Mouse (Mus musculus) Patski (cell line): ENCODE results near the gene Adat1. TPM values are rescaled to one million over a fixed set of nuclear protein-coding genes. Genes with fewer than 3 reads are reported as not detected.
"Not testable (repeated sequence)": the region's sequence is repeated elsewhere in the genome, so short reads cannot be mapped to it uniquely, and the experiment has no call there.

Experiments
- ATAC-seq: fragments of 100-300 bp; one replicate; pipeline ENCODE4 v1.8.0; 2021
- CTCF ChIA-PET: fragments of 350-600 bp; sonication (Branson Sonifier 250); formaldehyde crosslinking; loops from one replicate; lab custom pipeline; 2022; ENCODE audit warnings: inconsistent platforms; lab: Charles Lee
- POLR2A ChIA-PET: fragments of 350-600 bp; sonication (Branson Sonifier 250); formaldehyde crosslinking; loops from one replicate; lab custom pipeline; 2022; ENCODE audit warnings: antibody characterized with exemption, inconsistent platforms; lab: Charles Lee
- DNase-seq: peaks from one replicate; pipeline ENCODE4 v3.0.0-alpha.2; 2011; ENCODE audit warnings: low read depth, low spot score
- H3K27me3 ChIP-seq: fragments of 371-371 bp; one replicate; pipeline ENCODE4 v1.5.1; 2021
- CTCF ChIP-seq: fragments of 100-300 bp; IDR thresholded peaks from one replicate; pipeline ENCODE4 v1.5.1; 2021
- in situ Hi-C: fragments of 300-500 bp; cut with MboI; formaldehyde crosslinking; loops from 3 replicates; pipeline ENCODE4 v1.11.1; 2018; ENCODE audit warnings: low pct_unique_long_range_greater_than_20kb, mixed read lengths
- polyA plus RNA-seq: library from polyadenylated mRNA; unstranded; gene quantifications from one replicate; pipeline ENCODE4 v1.2.3, GENCODE M21; 2021

Gene Adat1
- polyA plus RNA-seq, 1 experiment from 2014 or later = 7.0 TPM

DNA sequence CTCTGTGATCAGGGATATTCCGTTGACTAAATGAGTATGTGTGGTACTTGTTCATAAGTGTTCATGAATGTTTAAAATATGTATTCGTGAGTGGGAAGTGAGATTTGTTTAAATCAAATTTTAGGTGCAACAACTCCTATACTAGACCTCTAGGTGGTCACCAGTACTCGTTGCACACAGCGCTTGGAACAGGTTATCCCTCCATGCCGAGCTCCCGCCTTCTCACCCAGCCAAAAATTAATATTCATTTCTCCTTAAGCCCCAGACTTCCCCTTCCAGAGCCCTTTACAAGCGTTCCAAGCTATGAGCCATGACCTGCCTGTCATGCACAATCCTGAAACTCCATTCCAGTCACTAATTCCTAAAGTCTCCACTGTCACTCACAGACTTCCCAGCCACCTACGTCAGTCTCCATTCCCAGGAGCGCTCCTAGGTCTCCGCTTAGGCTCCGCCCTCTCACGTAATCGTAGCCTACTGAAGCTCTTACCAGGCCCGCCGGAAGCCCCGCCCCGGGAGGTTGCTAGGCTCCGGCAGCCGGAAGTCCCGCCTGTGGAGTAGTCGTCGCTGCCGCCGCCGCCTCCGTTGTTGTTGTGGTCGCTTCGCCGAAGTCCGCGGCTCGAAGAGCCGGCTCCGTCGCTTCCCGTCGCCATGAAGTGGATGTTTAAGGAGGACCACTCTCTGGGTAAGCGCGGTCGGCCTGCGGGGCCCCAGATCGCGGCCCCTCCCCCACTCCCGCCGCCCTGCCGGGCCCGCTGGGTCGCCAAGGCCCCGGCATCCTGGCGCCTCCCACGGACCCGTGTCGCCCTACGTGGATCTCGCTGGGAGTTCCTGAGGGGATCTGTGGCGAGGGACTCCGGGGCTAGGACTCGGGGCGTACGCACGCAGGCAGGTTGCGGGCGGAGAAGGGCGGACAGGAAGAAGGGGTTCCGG is 51.7 kb downstream of the Adat1 start, which contains the start of gene Gabarapl2:
Gene Gabarapl2 (plus strand): TSS at position 533 of the 930 bp plus-strand sequence.
- H3K27me3 ChIP-seq = no peaks in the 10 kb centered on the region
- ATAC-seq (peak; percentile 96), DNase-seq (peak; percentile 75)
- ChIA-PET CTCF (no interaction called here), POLR2A (no interaction called here)
- no peak for TF ChIP-seq CTCF
- in situ Hi-C loops = no loop called here

DNA sequence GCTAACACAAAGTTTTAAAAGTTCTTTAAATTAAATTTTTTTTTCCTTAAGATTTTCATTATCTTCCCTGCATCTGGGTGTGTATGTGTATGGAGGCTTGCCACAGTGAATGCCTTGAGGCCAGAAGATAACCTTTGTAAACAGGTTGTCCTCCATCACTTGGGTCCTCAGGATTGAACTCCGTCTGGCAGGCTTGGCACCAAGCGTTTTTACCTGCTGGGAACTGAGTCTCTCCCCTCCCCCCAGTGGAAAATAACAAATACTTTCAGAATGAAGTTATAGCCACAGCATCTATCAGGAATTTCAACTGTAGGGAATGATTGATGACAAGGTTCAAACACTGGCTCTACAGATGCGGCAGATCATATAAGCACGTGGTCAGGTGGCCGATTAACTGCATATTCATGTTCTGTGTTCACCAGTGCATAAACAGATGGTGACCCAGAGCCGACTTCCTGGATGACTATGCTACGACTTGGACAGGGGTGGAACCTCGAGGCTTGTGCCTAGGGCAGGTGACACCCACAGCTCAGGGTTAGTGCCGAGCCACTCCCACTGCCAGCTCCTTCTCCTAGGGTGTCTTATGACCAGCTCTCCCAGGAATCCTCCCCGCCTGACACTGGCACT is 52.5 kb downstream of the Adat1 start:
- in situ Hi-C loops = loop anchor here (5.0 kb wide), 1 partner anchor 48 kb away; no protein-coding TSS in a partner anchor
- ATAC-seq (peak; percentile 94), DNase-seq (peak; percentile 44)
- CTCF ChIA-PET = no interaction called here
- no peaks in the 10 kb centered on the region for H3K27me3 ChIP-seq
- POLR2A ChIA-PET = no interaction called here
- no peak for TF ChIP-seq CTCF

DNA sequence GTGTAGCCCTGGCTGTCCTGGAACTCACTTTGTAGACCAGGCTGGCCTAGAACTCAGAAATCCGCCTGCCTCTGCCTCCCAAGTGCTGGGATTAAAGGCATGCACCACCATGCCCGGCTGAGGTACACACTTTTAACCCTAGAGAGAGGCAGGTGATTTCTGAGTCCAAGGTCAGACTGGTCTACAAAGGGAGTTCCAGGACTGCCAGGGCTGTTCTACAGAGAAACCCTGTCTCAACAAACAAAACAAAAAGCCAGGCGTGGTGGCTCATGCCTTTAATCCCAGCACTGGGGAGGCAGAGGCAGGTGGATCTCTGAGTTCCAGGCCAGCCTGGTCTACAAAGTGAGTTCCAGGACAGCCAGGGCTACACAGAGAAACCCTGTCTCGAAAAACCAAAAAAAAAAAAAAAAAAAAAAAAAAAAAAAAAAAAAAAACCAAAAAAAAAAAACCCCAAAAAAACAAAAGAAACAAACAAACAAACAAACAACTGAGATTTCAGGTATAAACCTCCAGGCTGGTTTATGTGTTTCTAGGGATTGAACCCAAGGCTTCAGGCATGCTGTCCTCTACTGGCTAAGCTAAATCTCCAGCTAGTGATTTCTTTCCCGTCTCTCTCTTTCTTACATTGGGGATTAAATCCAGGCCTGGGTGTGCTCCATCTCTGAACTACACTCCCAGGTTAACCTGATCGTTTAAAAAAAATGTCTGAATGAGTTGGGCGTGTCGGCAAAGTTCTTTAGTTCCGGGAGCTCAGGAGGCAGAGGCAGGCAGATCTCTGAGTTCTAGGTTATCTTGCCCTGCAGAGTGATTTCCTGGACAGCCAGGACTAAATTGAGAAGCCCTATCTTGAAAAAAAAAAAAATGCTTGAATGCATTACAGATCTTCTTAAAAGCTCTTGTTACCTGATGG is 53.8 kb downstream of the Adat1 start:
- CTCF ChIA-PET, POLR2A ChIA-PET: not testable (repeated sequence)

DNA sequence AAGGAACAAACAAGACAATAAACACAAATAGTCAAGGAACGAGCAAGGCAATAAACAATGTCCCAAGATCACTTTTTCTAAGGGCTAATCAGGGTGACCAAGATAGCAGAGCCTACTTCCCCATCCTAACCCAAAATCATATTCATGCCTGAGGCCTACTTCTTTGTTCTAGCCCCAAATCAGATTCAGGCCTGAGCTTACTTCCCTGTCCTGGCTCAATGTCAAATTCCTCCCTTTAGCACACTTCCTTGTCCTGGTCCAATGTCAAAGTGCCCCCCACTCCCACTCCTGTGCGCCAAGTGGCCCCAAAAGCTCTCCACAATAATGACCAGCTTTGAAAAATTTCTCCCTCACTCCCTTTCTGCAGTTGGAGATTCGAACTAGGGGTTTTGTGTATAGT is 54.9 kb downstream of the Adat1 start:
- CTCF ChIA-PET = interaction anchor here (0.9 kb wide), 1 partner anchor 55 kb away, joined by 3 read pairs; no protein-coding TSS in a partner anchor
- ATAC-seq (no peak), DNase-seq (no peak)
- in situ Hi-C loops = loop anchor here (5.0 kb wide), 1 partner anchor 50 kb away; no protein-coding TSS in a partner anchor
- POLR2A ChIA-PET = no interaction called here
- H3K27me3 ChIP-seq = no peaks in the 10 kb centered on the region
- TF ChIP-seq CTCF = no peak

More for the DNA sequence above, 53.8 kb downstream of the Adat1 start:
- not testable (repeated sequence) for DNase-seq, ATAC-seq, H3K27me3 ChIP-seq
- in situ Hi-C loops = loop anchor here (5.0 kb wide), 1 partner anchor 49 kb away; no protein-coding TSS in a partner anchor

DNA sequence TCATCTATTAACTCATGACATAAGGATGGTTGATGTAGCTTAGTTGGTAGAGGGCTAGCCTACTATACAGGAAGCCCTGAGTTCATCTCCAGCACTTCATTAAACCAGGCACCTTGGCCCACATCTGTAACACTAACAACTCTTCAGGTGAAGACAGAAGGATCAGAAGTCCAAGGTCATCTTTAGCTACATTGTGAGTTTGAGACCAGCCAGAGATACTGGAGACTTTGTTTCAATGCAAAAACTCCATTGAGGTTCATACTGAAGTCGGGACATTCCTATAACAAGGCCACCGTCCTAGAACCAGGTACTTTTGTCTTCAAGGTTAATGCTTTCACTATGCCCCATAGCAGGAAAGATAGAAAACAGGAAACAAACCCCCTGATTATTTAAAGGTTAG is 57.9 kb downstream of the Adat1 start:
- TF ChIP-seq CTCF = no peak
- in situ Hi-C loops = no loop called here
- DNase-seq (no peak), ATAC-seq (peak; percentile 1)
- ChIA-PET POLR2A (no interaction called here), CTCF (interaction anchor here (1.5 to 3.5 kb wide), 3 partner anchors 10 to 53 kb away, joined by 3 to 13 read pairs (median 10); no protein-coding TSS in a partner anchor)
- no peaks in the 10 kb centered on the region for H3K27me3 ChIP-seq

DNA sequence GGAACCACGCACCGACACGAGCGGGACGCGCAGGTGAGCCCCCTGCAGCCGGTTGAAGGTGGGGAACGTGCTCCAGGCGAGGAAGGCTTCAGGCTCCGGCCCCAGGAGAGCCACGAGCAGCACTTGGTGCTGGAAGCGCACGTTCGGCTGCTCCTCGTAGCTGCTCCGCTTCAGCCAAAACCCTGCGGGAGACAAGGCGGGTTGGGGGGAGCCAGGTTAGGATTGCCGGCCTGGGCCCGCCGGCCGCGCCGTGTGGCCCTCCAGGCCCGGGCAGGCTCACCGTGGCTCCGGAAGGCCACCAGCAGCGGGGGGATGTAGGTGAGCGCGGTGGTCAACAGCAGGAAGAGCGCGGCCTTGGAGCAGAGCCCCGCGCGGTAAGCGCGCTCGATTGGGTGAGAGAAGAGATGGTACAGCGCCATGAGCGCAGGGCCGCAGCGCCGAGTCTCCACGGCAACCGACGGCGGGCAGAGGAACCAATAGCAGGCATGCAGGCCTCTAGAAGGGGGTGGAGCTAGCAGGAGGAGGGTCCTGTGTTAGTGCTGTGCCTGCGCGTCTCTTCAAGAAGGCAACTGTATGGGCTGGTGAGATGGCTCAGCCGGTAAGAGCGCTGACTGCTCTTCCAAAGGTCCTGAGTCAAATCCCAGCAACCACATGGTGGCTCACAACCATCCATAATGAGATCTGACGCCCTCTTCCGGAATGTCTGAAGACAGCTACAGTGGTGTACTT is 58.6 kb downstream of the Adat1 start, which contains the start of gene Tmem231:
Gene Tmem231 (minus strand): TSS at position 534 of the 729 bp plus-strand sequence.
- ChIA-PET CTCF (interaction anchor here (1.5 to 3.5 kb wide), 3 partner anchors 10 to 52 kb away, joined by 3 to 13 read pairs (median 10); no protein-coding TSS in a partner anchor), POLR2A (no interaction called here)
- H3K27me3 ChIP-seq = no peaks in the 10 kb centered on the region
- DNase-seq = peak; percentile 61
- no peak for TF ChIP-seq CTCF
- peak; percentile 99 for ATAC-seq
- in situ Hi-C loops = no loop called here

DNA sequence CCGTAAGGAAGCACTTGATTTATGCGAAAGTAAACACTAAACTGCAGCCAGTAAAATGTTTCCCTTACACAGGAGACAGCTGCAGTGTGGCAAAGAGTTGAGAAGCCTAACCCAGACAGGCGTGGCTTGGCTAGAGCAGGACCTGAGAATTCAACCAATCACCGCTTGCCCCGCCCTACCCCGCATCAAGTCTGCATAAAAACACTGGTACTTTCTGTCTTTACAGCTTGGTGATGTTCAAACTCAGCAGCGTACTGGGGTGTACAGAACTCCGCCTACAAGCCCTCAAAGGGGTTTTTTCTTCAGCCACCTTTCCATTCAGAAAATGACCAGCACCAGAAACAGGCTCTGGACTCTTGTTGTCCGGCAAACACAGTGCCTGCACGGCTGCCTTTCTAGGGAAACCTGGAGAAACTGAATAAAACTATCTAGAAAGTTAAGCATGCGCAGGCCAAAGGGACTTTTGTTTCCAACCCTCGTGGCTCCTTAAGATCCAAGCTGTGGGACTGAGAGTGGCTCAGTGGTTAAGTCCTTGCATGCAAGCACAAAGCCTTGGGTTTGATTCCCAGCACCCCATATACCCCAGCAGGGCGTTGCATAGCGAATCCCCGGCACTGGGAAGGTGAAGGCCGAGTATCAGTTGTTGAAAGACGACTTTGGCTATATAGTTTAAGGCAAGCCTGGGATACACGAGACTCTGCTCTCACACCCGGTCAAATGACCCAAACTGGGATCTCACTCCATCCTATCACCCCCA is 59.3 kb downstream of the Adat1 start:
- ATAC-seq (peak; percentile 58), DNase-seq (peak; percentile 55)
- in situ Hi-C loops = no loop called here
- no peaks in the 10 kb centered on the region for H3K27me3 ChIP-seq
- ChIA-PET POLR2A (no interaction called here), CTCF (interaction anchor here (1.1 to 3.5 kb wide), 5 partner anchors 9 to 51 kb away, joined by 3 to 13 read pairs (median 4); no protein-coding TSS in a partner anchor)
- no peak for TF ChIP-seq CTCF

DNA sequence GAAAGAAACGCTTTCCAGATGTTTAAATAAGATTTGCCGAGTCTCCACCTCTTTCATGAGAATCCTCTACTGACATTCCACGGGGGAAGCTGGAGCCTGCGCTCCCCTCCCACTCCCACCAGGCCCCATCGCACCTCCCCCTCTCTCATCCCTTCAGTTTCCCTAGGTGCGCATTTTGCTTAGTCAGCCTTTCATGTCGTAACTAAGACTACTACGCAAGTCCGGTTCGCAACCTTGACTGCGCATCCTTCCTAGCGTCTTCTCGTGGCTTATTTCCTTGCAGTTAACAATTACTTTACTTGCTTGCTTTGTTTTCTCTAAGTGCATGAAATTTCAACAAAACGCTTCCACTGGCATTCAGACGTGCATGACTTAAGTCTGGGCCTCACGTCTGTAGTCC is 60.4 kb downstream of the Adat1 start:
- H3K27me3 ChIP-seq = no peaks in the 10 kb centered on the region
- in situ Hi-C loops = no loop called here
- DNase-seq = no peak
- no peak for ATAC-seq
- POLR2A ChIA-PET = no interaction called here
- CTCF ChIA-PET = interaction anchor here (1.1 to 1.2 kb wide), 2 partner anchors 8 to 46 kb away, joined by 3 to 4 read pairs; no protein-coding TSS in a partner anchor
- TF ChIP-seq CTCF = no peak
